Mouse (Mus musculus) stomach, postnatal 0 days (tissue): ENCODE measurements around the gene Nfs1. TPM values are rescaled to one million over a fixed set of nuclear protein-coding genes. Genes with fewer than 3 reads are reported as not detected.

Experiments
- ATAC-seq: fragments of 200-750 bp; cut with Nextera tagmentation; 2 replicates; pipeline ENCODE4 v1.8.0; 2017; ENCODE audit not compliant: low FRiP score, low TSS enrichment
- DNase-seq: peaks from one replicate; pipeline ENCODE4 v3.0.0-alpha.2; 2016; ENCODE audit warnings: low spot score
- H3K27ac ChIP-seq: fragments of 300-500 bp; sonication (generic); replicated peaks from 2 replicates; pipeline ENCODE4 v1.5.1; 2014; ENCODE audit warnings: mild to moderate bottlenecking, control low read depth
- H3K27me3 ChIP-seq: fragments of 300-500 bp; sonication (generic); 2 replicates; pipeline ENCODE4 v1.6.1; 2014; ENCODE audit warnings: low read length; ENCODE audit not compliant: control insufficient read depth, insufficient read depth
- H3K36me3 ChIP-seq: fragments of 300-500 bp; sonication (generic); 2 replicates; pipeline ENCODE4 v1.6.1; 2014; ENCODE audit warnings: low read length, mixed read lengths; ENCODE audit not compliant: control insufficient read depth, insufficient read depth
- H3K4me1 ChIP-seq: fragments of 300-500 bp; sonication (generic); replicated peaks from 2 replicates; pipeline ENCODE4 v1.6.1; 2014; ENCODE audit warnings: antibody characterized with exemption; ENCODE audit not compliant: control insufficient read depth, insufficient read depth
- H3K4me2 ChIP-seq: fragments of 300-500 bp; sonication (generic); replicated peaks from 2 replicates; pipeline ENCODE4 v1.6.1; 2014; ENCODE audit warnings: low read depth, mild to moderate bottlenecking, control low read depth, moderate library complexity
- H3K4me3 ChIP-seq: fragments of 300-500 bp; sonication (generic); 2 replicates; pipeline ENCODE4 v1.5.1; 2014; ENCODE audit warnings: low read depth, low read length, control low read depth
- H3K9ac ChIP-seq: fragments of 300-500 bp; sonication (generic); 2 replicates; pipeline ENCODE4 v1.6.1; 2014; ENCODE audit warnings: mild to moderate bottlenecking, low read length, control low read depth, mixed read lengths
- H3K9me3 ChIP-seq: fragments of 300-500 bp; sonication (generic); 2 replicates; pipeline ENCODE4 v1.6.1; 2016; ENCODE audit warnings: low read length; ENCODE audit not compliant: control insufficient read depth
- CTCF ChIP-seq: IDR thresholded peaks from 2 replicates; pipeline ENCODE4 v1.5.1; 2016; ENCODE audit warnings: antibody characterized with exemption, low read depth, mild to moderate bottlenecking, moderate library complexity
- EP300 ChIP-seq: optimal IDR thresholded peaks from 2 replicates; pipeline ENCODE3; 2016; ENCODE audit warnings: antibody characterized with exemption
- WGBS: fragments of 180-500 bp; shearing (Covaris S2); extraction: QIAGEN DNeasy Blood & Tissue Kit; methylation state at CpG from one replicate; pipeline ENCODE4 v1.1.7; 2014; 5-methylcytosine and 5-hydroxymethylcytosine counted together
- polyA plus RNA-seq: library from polyadenylated mRNA; unstranded; fragments of >200 nt; fragmentation: Nextera tagmentation; extraction: Ambion mirVana; gene quantifications from 2 replicates; pipeline ENCODE4 v1.2.1, GENCODE M21; 2015

Gene Nfs1
- polyA plus RNA-seq, 1 experiment from 2014 or later: 40.3 TPM

GRCm38 (mm10) chr2:156146272-156146989 is 2.4 kb upstream of the Nfs1 start:
- Histone ChIP-seq H3K9me3 (no peaks in the 10 kb centered on the region), H3K36me3 (peaks cover 18% of the 10 kb centered on the region), H3K27me3 (no peaks in the 10 kb centered on the region), H3K4me2 (no peak overlapping the region), H3K9ac (no peak overlapping the region), H3K4me3 (no peak overlapping the region), H3K4me1 (peaks cover 3% of the 10 kb centered on the region; the same call in 1 of the 2 replicates), H3K27ac (no peak overlapping the region)
- 59% methylated on average over 5 of the region's 5 CpGs for WGBS
- TF ChIP-seq EP300: no peak
- no peak for TF ChIP-seq CTCF
- no peak for ATAC-seq
- no peak for DNase-seq

- H3K36me3 ChIP-seq: peaks cover 18% of the 10 kb centered on the region
- H3K9ac ChIP-seq: no peak overlapping the region
- peaks cover 3% of the 10 kb centered on the region; the same call in 1 of the 2 replicates for H3K4me1 ChIP-seq
- H3K27me3 ChIP-seq: no peaks in the 10 kb centered on the region
- 62% methylated on average over 11 of the region's 11 CpGs for WGBS
- TF ChIP-seq CTCF (no peak), EP300 (no peak)
- H3K4me3 ChIP-seq: no peak overlapping the region
- DNase-seq (no peak), ATAC-seq (no peak)
- no peaks in the 10 kb centered on the region for H3K9me3 ChIP-seq
- no peak overlapping the region; the same call in 1 of the 2 replicates for H3K4me2 ChIP-seq
- no peak overlapping the region for H3K27ac ChIP-seq
Measured at GRCm38 (mm10) chr2:156145486-156146130, 1.6 kb upstream of the Nfs1 start.

- DNase-seq (no peak), ATAC-seq (no peak)
- peak overlapping the region; percentile 93 for H3K27ac ChIP-seq
- H3K4me1 ChIP-seq: peaks cover 3% of the 10 kb centered on the region; the same call in 1 of the 2 replicates
- no peaks in the 10 kb centered on the region for H3K27me3 ChIP-seq
- H3K4me2 ChIP-seq: peak overlapping the region; percentile 83
- H3K4me3 ChIP-seq: peak overlapping the region; percentile 74
- no peaks in the 10 kb centered on the region for H3K9me3 ChIP-seq
- H3K9ac ChIP-seq: peak overlapping the region; percentile 88
- TF ChIP-seq EP300 (no peak), CTCF (no peak)
- WGBS: 1% methylated on average over 16 of the region's 16 CpGs
- H3K36me3 ChIP-seq: peaks cover 9% of the 10 kb centered on the region
Measured at GRCm38 (mm10) chr2:156143367-156143766, 619 bp downstream of the Nfs1 start.

GRCm38 (mm10) chr2:156142820-156143219 is 1.2 kb downstream of the Nfs1 start:
- 67% methylated on average over 2 of the region's 2 CpGs for WGBS
- H3K4me1 ChIP-seq: peaks cover 3% of the 10 kb centered on the region; the same call in 1 of the 2 replicates
- ATAC-seq (no peak), DNase-seq (no peak)
- H3K9me3 ChIP-seq: no peaks in the 10 kb centered on the region
- H3K9ac ChIP-seq: peak overlapping the region; percentile 88; the same call in 1 of the 2 replicates
- peak; percentile 23 for TF ChIP-seq CTCF
- TF ChIP-seq EP300: no peak
- H3K4me3 ChIP-seq: no peak overlapping the region
- no peak overlapping the region for H3K27ac ChIP-seq
- H3K4me2 ChIP-seq: peak overlapping the region; percentile 83
- peaks cover 6% of the 10 kb centered on the region; the same call in 1 of the 2 replicates for H3K36me3 ChIP-seq
- no peaks in the 10 kb centered on the region for H3K27me3 ChIP-seq

GRCm38 (mm10) chr2:156135695-156136094 is 8.3 kb downstream of the Nfs1 start:
- Histone ChIP-seq H3K36me3 (peaks cover 3% of the 10 kb centered on the region; the same call in 1 of the 2 replicates), H3K27me3 (no peaks in the 10 kb centered on the region), H3K4me1 (no peaks in the 10 kb centered on the region), H3K9ac (no peak overlapping the region), H3K9me3 (no peaks in the 10 kb centered on the region), H3K4me2 (no peak overlapping the region), H3K4me3 (no peak overlapping the region), H3K27ac (no peak overlapping the region)
- ATAC-seq: no peak
- TF ChIP-seq CTCF (peak; percentile 59), EP300 (no peak)
- DNase-seq: no peak
- WGBS: 88% methylated on average over 6 of the region's 6 CpGs

- ATAC-seq (peak; percentile 12; the same call in 1 of the 2 replicates), DNase-seq (no peak)
- Histone ChIP-seq H3K27ac (no peak overlapping the region), H3K36me3 (peaks cover 3% of the 10 kb centered on the region; the same call in 1 of the 2 replicates), H3K4me1 (no peaks in the 10 kb centered on the region), H3K4me3 (no peak overlapping the region), H3K27me3 (no peaks in the 10 kb centered on the region), H3K9ac (no peak overlapping the region), H3K4me2 (no peak overlapping the region), H3K9me3 (no peaks in the 10 kb centered on the region)
- TF ChIP-seq CTCF (no peak), EP300 (no peak)
- WGBS: 80% methylated on average over 5 of the region's 5 CpGs
Measured at GRCm38 (mm10) chr2:156134161-156134560, 9.8 kb downstream of the Nfs1 start.
